Mouse (Mus musculus): ENCODE measurements around the gene Gm7714.

DNA sequence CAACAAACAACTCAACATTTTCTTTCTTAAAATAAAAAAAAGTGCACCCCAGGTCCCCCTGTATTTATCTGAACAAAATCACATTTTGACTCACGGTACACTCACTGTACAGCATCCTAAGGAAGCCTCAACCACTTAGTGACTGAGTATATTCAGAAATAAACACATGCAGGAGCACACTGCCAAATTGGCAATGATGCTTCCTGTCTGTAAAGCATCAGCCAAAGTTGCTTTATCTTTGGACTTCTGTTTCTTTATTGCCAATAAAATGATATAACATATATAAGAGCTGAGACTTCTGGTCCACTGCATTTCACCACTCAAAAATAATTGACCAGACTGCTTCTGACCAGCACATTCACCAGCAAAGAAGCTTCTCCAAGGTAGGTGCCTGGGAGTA, at the start of gene Gm7714:
- TF ChIP-seq TAL1 (IDR thresholded peaks at IDR 0.05; ENCODE audit: low read length) (no peak), GATA1 (IDR thresholded peaks at IDR 0.05; ENCODE audit: low read length) (no peak)

Measured in erythroblast, embryonic 14.5 days (primary cell).